Mouse (Mus musculus) adrenal gland, postnatal 4 days (tissue): Measurements from ENCODE around the gene Nol4l. TPM values are rescaled to one million over a fixed set of nuclear protein-coding genes. Genes with fewer than 3 reads are reported as not detected.

Experiments used
- DNase-seq, 2 experiments: peaks; one replicate each; pipeline ENCODE4 v3.0.0; 2021 to 2022; ENCODE audit warnings: low spot score in 2 of 2, mixed read lengths in 2 of 2
- total RNA-seq, 2 experiments: library from RNA; stranded (reverse); gene quantifications; 2 replicates each; pipeline ENCODE4 v1.2.3; 2021

The Nol4l gene
- total RNA-seq, 2 experiments from 2014 or later = 26.7 to 26.9 TPM

- no peak for DNase-seq
These were observed 84.4 kb downstream of the Nol4l start for GRCm38 (mm10) chr2:153445137-153446016.

GRCm38 (mm10) chr2:153444254-153445136 lies 85.3 kb downstream of the Nol4l start:
- DNase-seq = peak; percentile 45 to 50

GRCm38 (mm10) chr2:153443434-153444240 lies 86.1 kb downstream of the Nol4l start:
- no peak for DNase-seq

- no peak for DNase-seq
These were observed 87.1 kb downstream of the Nol4l start for GRCm38 (mm10) chr2:153442720-153443119.

GRCm38 (mm10) chr2:153441228-153441627 lies 88.5 kb downstream of the Nol4l start:
- DNase-seq = no peak

- DNase-seq = no peak
These were observed 89.0 kb downstream of the Nol4l start for GRCm38 (mm10) chr2:153440755-153441154.

- DNase-seq = no peak
These were observed 92.5 kb downstream of the Nol4l start for GRCm38 (mm10) chr2:153437306-153437659.

- no peak for DNase-seq
These were observed 93.0 kb downstream of the Nol4l start for GRCm38 (mm10) chr2:153436641-153437305.

- no peak for DNase-seq
These were observed 94.6 kb downstream of the Nol4l start for GRCm38 (mm10) chr2:153434880-153435831.

GRCm38 (mm10) chr2:153433859-153434258 lies 95.9 kb downstream of the Nol4l start:
- no peak for DNase-seq

- no peak for DNase-seq
These were observed 97.3 kb downstream of the Nol4l start for GRCm38 (mm10) chr2:153432492-153432891.

- DNase-seq = no peak
These were observed 99.2 kb downstream of the Nol4l start for GRCm38 (mm10) chr2:153430571-153430970.

GRCm38 (mm10) chr2:153428485-153428884 lies 101.3 kb downstream of the Nol4l start:
- no peak for DNase-seq

GRCm38 (mm10) chr2:153426931-153427330 lies 102.8 kb downstream of the Nol4l start:
- DNase-seq = no peak

- no peak for DNase-seq
These were observed 103.6 kb downstream of the Nol4l start for GRCm38 (mm10) chr2:153425998-153426670.

GRCm38 (mm10) chr2:153425124-153425844 lies 104.5 kb downstream of the Nol4l start:
- no peak for DNase-seq

- no peak for DNase-seq
These were observed 105.2 kb downstream of the Nol4l start for GRCm38 (mm10) chr2:153424557-153424956.

- no peak for DNase-seq
These were observed 106.7 kb downstream of the Nol4l start for GRCm38 (mm10) chr2:153423113-153423512.
